Mouse (Mus musculus): ENCODE measurements around the gene Nfkbie.

DNA sequence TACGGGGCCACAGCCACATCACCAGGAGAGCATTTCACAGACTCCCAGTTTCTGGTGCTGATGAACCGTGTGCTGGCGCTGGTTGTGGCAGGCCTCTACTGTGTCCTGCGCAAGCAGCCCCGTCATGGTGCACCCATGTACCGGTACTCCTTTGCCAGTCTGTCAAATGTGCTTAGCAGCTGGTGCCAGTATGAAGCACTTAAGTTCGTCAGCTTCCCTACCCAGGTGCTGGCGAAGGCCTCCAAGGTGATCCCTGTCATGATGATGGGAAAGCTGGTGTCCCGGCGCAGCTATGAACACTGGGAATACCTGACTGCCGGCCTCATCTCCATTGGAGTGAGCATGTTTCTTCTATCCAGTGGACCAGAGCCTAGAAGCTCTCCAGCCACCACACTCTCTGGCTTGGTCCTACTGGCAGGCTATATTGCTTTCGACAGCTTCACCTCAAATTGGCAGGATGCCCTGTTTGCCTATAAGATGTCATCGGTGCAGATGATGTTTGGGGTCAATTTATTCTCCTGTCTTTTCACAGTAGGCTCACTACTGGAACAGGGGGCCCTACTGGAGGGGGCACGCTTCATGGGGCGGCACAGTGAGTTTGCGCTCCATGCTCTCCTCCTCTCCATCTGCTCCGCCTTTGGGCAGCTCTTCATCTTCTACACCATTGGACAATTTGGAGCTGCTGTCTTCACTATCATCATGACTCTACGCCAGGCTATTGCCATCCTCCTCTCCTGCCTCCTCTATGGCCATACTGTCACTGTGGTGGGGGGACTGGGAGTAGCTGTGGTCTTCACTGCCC, 11.1 kb downstream of the Nfkbie start:
- TF ChIP-seq USF2 (conservative IDR thresholded peaks at IDR 0.05; ENCODE audit: low read depth, low read length), result no peak; the same call in 1 of the 2 replicates
- no peak; the same call in 1 of the 2 replicates for TF ChIP-seq ETS1 (conservative IDR thresholded peaks at IDR 0.05; ENCODE audit: low read depth, low read length)
- no peak for TF ChIP-seq USF1 (IDR thresholded peaks at IDR 0.05; ENCODE audit: low read depth, low read length)
- TF ChIP-seq POLR2A (IDR thresholded peaks at IDR 0.05; ENCODE audit: low read depth, low read length), result peak; percentile 13; the same call in 1 of the 2 replicates
- TF ChIP-seq SMC3 (IDR thresholded peaks at IDR 0.05; ENCODE audit: low read depth, low read length), result peak; percentile 2; the same call in 1 of the 2 replicates
- no peak for TF ChIP-seq HCFC1 (IDR thresholded peaks at IDR 0.05; ENCODE audit: low read depth, low read length)
- no peak for TF ChIP-seq JUND (conservative IDR thresholded peaks at IDR 0.05; ENCODE audit: low read depth, low read length)
- no peak for TF ChIP-seq CTCF (conservative IDR thresholded peaks at IDR 0.05 in 1 of 2, IDR thresholded peaks at IDR 0.05 in 1 of 2; ENCODE audit: low read depth in 2 of 2, low read length in 2 of 2)
- TF ChIP-seq RCOR1 (conservative IDR thresholded peaks at IDR 0.05; ENCODE audit: low read depth, low read length), result peak; percentile 68; the same call in 1 of the 2 replicates
- no peak for TF ChIP-seq ZNF384 (IDR thresholded peaks at IDR 0.05; ENCODE audit: low read depth, low read length)
- TF ChIP-seq ZMIZ1 (IDR thresholded peaks at IDR 0.05; ENCODE audit: low read depth, low read length), result peak; percentile 45; the same call in 1 of the 2 replicates
- no peak for TF ChIP-seq E2F4 (IDR thresholded peaks at IDR 0.05; ENCODE audit: insufficient replicate concordance, low read depth, low read length)
- no peak for TF ChIP-seq KAT2A (IDR thresholded peaks at IDR 0.05; ENCODE audit: insufficient replicate concordance, low read length)
- TF ChIP-seq EP300 (IDR thresholded peaks at IDR 0.05; ENCODE audit: low read length), result no peak

Measured in CH12.LX (cell line).